Comparison of ENCODE assay signal across 7 mouse cellular contexts in genomic region chr19:34550534-34551223, GRCm38 (mm10). TPM values are rescaled to one million over a fixed set of nuclear protein-coding genes. Genes with fewer than 3 reads are reported as not detected.
A peak's percentile ranks its signal among the peaks of the same experiment; 100 is the strongest.
DNase-seq lines count a peak whose midpoint lies in the region; ATAC-seq lines count a peak whose summit lies in the region.

TSS of gene Ifit2 (plus strand) at chr19:34550694.

- H3K27ac ChIP-seq in intestine, embryonic 15.5 days, result peak within 1 kb of the TSS; percentile 45
- peak within 1 kb of the TSS; percentile 75 for H3K27ac ChIP-seq in midbrain, embryonic 10.5 days (replicated peaks)

- WGBS in intestine, embryonic 15.5 days, result 1% methylated on average over 22 of the region's 22 CpGs
- WGBS in midbrain, embryonic 10.5 days, result 2% methylated on average over 22 of the region's 22 CpGs

- H3K4me1 ChIP-seq in intestine, embryonic 15.5 days (replicated peaks), result peaks cover 13% of the 10 kb centered on the region; the same call in 1 of the 2 replicates
- peaks cover 14% of the 10 kb centered on the region for H3K4me1 ChIP-seq in midbrain, embryonic 10.5 days

- ATAC-seq in intestine, embryonic 15.5 days, result peak; percentile 93

- peak within 1 kb of the TSS; percentile 49 for H3K4me3 ChIP-seq in intestine, embryonic 15.5 days (replicated peaks)
- H3K4me3 ChIP-seq in midbrain, embryonic 10.5 days, result peak within 1 kb of the TSS; percentile 52

- no peaks in the 10 kb centered on the region for H3K27me3 ChIP-seq in intestine, embryonic 15.5 days (replicated peaks)
- H3K27me3 ChIP-seq in midbrain, embryonic 10.5 days (ENCODE audit: low read depth, poor library complexity, severe bottlenecking), result no peaks in the 10 kb centered on the region

- DNase-seq in adrenal gland, adult 8-10 months, result peak; percentile 55
- peak; percentile 87 for DNase-seq in embryo, embryonic 11 days
- DNase-seq in gastrocnemius, postnatal 25 days, result peak; percentile 69
- DNase-seq in left cerebral cortex, postnatal 36 days (ENCODE audit: low spot score in 2 of 2), result peak; percentile 60 to 67
- peak; percentile 73 for DNase-seq in midbrain, embryonic 10.5 days (ENCODE audit: low spot score)
- DNase-seq in right cerebral cortex, postnatal 36 days (ENCODE audit: low spot score in 2 of 2), result peak; percentile 46 to 55

- intact Hi-C loops in left cerebral cortex, postnatal 36 days (cut with DNase I), result loop anchor here (1.0 to 5.0 kb wide), 2 partner anchors 87 to 213 kb away; no protein-coding TSS in a partner anchor

- peak within 1 kb of the TSS; percentile 26; the same call in 1 of the 2 replicates for H3K9ac ChIP-seq in intestine, embryonic 15.5 days

- H3K36me3 ChIP-seq in intestine, embryonic 15.5 days, result no peaks in the 10 kb centered on the region
- H3K36me3 ChIP-seq in midbrain, embryonic 10.5 days, result no peaks in the 10 kb centered on the region

- no peaks in the 10 kb centered on the region for H3K9me3 ChIP-seq in intestine, embryonic 15.5 days
- 0 out of 2 replicates have a peak, but pooled peaks cover 3% of the 10 kb centered on the region for H3K9me3 ChIP-seq in midbrain, embryonic 10.5 days (replicated peaks)

- H3K4me2 ChIP-seq in intestine, embryonic 15.5 days (replicated peaks), result peak within 1 kb of the TSS; percentile 68

RNA-seq across cellular contexts. Expression of gene Ifit2, which starts in this region (rescaled TPM):
- total RNA-seq in adrenal gland, adult 8-10 months (2022), result 1 to 10 TPM; 3.7 to 6.2 (median 4.7) TPM
- total RNA-seq in gastrocnemius, postnatal 25 days (2021), result 1 to 10 TPM in 1 of 2 experiments, under 1 TPM in 1; 0.92 to 1.7 TPM
- polyA plus RNA-seq in intestine, embryonic 15.5 days (2015; fragmentation: Nextera tagmentation; extraction: Ambion mirVana), result 6.3 and 6.7 TPM in 2 replicates
- total RNA-seq in left cerebral cortex, postnatal 36 days (2021), result 1 to 10 TPM; 7.2 to 7.8 TPM
- 3.8 and 5.3 TPM in 2 replicates for polyA plus RNA-seq in midbrain, embryonic 10.5 days (2016; fragmentation: Nextera tagmentation; extraction: Ambion mirVana)

Comparison
In these comparisons a context has a peak if more than half of its experiments do, and no peak if none do; other contexts are left out.
1. Peak in every context shown above with its lines: DNase-seq, ATAC-seq, H3K4me3 ChIP-seq and H3K27ac ChIP-seq.